Mouse (Mus musculus): ENCODE data around the gene Hsdl1.

DNA sequence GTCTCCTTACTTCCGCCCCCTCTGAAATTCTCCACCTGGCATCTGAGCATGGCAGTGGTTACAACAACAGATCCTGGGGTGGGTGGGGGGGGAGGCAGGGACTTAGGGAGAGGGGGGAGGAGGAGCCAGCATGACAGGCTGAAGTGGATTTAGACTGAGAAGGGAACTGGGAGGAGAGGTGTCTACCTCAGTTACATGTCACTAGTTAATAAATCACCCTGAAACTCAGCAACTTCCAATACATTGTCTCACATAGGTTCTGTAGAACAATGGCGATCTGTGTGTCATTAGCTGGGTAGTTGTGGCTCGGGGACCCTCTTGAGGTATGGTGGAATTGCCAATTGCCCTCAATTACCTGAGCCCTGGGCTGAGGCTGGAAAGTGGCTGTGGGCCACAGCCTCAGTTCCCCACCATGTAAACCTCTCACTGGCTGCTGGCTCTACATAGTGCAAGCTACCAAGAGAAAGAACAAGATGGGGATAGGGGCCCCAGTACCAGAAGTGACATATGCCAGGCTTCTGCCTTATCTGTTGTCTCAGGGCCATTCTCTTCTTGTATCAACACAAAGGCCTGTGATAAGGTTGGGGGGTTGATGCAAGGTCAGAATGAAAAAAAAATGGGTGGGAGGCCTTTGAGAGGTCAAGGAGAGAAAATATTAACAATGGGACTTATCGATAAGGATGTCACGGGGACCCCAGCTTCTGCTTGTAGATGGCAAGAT lies 5.6 kb upstream of the Hsdl1 start:
- no peak for TF ChIP-seq CTCF (IDR thresholded peaks at IDR 0.05; ENCODE audit: control insufficient read depth, insufficient read depth, low read length)
- no peak for TF ChIP-seq POLR2A (IDR thresholded peaks at IDR 0.05; ENCODE audit: borderline replicate concordance, control insufficient read depth, low read depth, low read length)

All from bone marrow, adult 2 months (tissue).